Mouse (Mus musculus) liver, adult 10 weeks (tissue): ENCODE measurements around the gene Ubqln1. TPM values are rescaled to one million over a fixed set of nuclear protein-coding genes. Genes with fewer than 3 reads are reported as not detected.

ENCODE experiments used
- polyA plus RNA-seq: library from polyadenylated mRNA; stranded (reverse); fragments of 350-450 nt; fragmentation: Illumina TruSeq; extraction: RNeasy Lipid Tissue Mini Kit (QIAGEN cat#74804); gene quantifications from one replicate; pipeline ENCODE4 v1.2.3, GENCODE M21; 2014; ENCODE audit warnings: low read depth, low replicate concordance

Gene Ubqln1
- polyA plus RNA-seq = 144 TPM

GRCm38 (mm10) chr13:58215592-58216341, at the start of gene Ubqln1:
TSS of gene Ubqln1 (minus strand) at chr13:58215653.

GRCm38 (mm10) chr13:58157447-58158098, 57.9 kb downstream of the Ubqln1 start, which contains the start of gene Idnk:
TSS of gene Idnk (plus strand) at chr13:58157649.

GRCm38 (mm10) chr13:58128396-58128767, 87.1 kb downstream of the Ubqln1 start, which contains the start of gene Hnrnpa0:
TSS of gene Hnrnpa0 (minus strand) at chr13:58128556.

Other genes starting within 250 kb of the Ubqln1 start
- gene Klhl3, start 102.1 kb downstream of the Ubqln1 start, polyA plus RNA-seq = 2.9 TPM
- gene Hnrnpa0, start 87.1 kb downstream of the Ubqln1 start, polyA plus RNA-seq = 35.0 TPM
- gene Idnk, start 58.0 kb downstream of the Ubqln1 start, polyA plus RNA-seq = 16.2 TPM
- gene Gkap1, start 60.0 kb upstream of the Ubqln1 start, polyA plus RNA-seq = 39.5 TPM
- gene Kif27, start 143.5 kb upstream of the Ubqln1 start, polyA plus RNA-seq = not detected
- 8.7 TPM for gene 2210016F16Rik, start 169.6 kb upstream of the Ubqln1 start, polyA plus RNA-seq
- 33.7 TPM for gene Rmi1, start 186.6 kb upstream of the Ubqln1 start, polyA plus RNA-seq
- gene Hnrnpk, start 187.7 kb upstream of the Ubqln1 start, polyA plus RNA-seq = 797 TPM